Mouse (Mus musculus): ENCODE data around the gene Thrb.

DNA sequence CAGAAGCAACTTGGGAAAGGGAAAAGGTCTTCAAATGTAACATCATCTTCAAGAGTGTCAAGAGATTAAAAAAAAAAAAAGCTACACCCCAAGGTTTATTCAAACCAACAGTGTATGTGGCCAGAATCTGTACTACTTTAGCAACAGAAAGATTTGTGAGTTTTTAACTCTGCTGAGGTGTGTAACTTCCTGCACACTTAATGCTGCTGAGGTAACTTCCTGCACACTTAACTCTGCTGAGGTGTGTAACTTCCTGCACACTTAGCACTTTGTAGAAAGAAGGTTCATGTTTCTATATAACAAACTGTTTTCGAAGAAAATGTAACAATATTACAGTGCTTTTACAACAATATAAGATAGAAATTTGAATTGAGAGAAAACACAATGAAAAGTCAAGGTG is 343.6 kb downstream of the Thrb start:
- no peak for TF ChIP-seq POLR2A (IDR thresholded peaks at IDR 0.05; ENCODE audit: borderline replicate concordance, low read depth, low read length)
- TF ChIP-seq CTCF (IDR thresholded peaks at IDR 0.05; ENCODE audit: low read depth, low read length) = no peak
